Mouse (Mus musculus): Measurements from ENCODE around the gene Tnni3k.

DNA sequence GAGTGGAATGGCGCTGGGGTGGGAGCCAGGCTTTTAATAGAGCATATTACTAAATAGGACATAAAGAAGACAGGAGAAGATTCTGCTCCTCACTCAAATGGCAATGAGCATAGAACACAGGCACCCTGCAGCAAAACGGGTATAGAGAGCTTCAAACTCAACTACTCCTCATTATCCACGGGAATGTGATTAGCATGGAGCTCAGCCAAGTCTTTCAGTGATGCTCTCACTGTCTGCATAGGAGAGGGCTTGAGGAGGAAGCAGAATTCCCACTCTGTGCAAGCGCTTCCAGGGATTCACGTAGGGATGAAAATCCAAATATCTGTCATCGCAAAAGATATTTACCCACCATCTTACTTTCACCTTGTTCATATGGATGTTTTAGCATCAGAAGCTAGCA is 141.6 kb downstream of the Tnni3k start:
- TF ChIP-seq CTCF (IDR thresholded peaks at IDR 0.05; ENCODE audit: insufficient read depth, low read length) = no peak
- no peak for TF ChIP-seq POLR2A (IDR thresholded peaks at IDR 0.05; ENCODE audit: borderline replicate concordance, extremely low read depth, low read depth, low read length)

All from lung, adult 2 months (tissue).